Mouse (Mus musculus) spleen, postnatal 36 days (tissue): ENCODE data around the gene Ugt1a9.
A peak's percentile ranks its signal among the peaks of the same experiment; 100 is the strongest.
"Not testable (repeated sequence)": the region's sequence is repeated elsewhere in the genome, so short reads cannot be mapped to it uniquely, and the experiment has no call there.

Experiments
- DNase-seq, 2 experiments: peaks; one replicate each; pipeline ENCODE4 v3.0.0; 2022; ENCODE audit warnings: low spot score in 2 of 2, mixed read lengths in 1 of 2

Ugt1a9 gene

DNA sequence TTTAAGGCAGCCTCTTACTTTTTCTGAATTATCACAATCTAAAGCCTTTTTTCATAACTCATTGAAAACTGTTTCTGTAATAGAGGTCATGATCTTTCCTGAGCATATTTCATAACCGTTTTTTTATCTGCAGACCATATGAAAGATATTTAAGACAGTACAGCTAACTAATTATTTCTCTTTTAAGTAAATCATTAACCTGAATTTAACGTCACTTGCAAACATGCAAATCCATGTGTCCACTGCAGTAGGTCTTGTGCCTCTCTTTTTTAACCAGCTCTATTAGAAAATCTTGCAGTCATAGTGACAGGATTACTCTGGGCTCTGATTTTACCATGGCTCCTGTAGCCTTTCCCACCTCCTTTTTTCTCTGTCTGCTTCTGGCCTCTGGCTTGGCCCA, at the start of gene Ugt1a9:
Gene Ugt1a9, plus strand, starts transcription at position 306 of the 400 bp plus-strand sequence.
- DNase-seq, result no peak

DNA sequence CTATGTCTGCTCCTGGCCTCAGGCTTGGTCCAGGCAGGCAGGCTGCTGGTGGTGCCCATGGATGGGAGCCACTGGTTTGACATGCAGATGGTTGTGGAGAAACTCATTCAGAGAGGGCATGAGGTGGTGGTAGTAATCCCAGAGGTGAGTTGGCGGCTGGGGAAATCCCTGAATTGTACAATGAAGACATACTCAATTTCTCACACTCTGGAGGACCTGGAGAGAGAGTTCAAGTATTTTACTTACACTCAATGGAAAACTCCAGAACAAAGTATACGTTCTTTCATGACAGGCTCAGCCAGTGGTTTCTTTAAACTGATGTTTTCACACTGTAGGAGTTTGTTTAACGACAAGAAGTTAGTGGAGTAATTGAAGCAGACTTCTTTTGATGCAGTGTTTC, 45.4 kb upstream of the Ugt1a9 start:
- DNase-seq, result not testable (repeated sequence)

- DNase-seq, result not testable (repeated sequence)
Measured at GRCm38 (mm10) chr1:88043044-88043443, 27.6 kb upstream of the Ugt1a9 start.

DNA sequence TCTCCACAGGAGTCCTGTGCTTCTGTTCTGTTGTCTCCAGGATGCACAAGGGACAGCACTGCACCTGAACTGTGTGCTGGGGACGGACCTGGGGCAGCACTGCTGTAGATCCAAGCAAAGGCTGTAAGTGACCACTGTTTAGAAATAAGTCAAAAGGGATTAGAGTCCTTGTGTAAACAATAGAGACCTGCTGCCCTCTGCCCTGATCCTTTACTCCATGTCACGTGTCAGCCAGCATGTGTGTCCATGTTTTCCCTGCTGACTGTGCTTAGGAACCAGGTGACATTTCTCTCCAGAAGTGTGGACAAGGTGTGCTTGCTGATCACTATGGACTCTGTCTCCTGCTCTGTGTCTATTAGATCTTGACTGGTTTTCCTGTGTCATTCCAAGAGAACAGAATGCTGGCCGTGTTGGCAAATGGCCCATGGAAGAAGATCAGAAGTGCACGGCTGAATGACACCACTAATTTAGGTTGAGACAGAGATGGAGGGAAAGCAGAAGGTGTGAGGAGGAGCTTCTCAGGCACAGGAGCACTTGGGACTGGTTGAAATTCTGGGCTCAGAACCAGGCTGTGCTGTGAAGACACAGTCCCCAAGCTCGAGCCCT, 25.7 kb upstream of the Ugt1a9 start:
- DNase-seq, result not testable (repeated sequence)

GRCm38 (mm10) chr1:88047408-88047807, 23.2 kb upstream of the Ugt1a9 start:
- DNase-seq, result not testable (repeated sequence)

DNA sequence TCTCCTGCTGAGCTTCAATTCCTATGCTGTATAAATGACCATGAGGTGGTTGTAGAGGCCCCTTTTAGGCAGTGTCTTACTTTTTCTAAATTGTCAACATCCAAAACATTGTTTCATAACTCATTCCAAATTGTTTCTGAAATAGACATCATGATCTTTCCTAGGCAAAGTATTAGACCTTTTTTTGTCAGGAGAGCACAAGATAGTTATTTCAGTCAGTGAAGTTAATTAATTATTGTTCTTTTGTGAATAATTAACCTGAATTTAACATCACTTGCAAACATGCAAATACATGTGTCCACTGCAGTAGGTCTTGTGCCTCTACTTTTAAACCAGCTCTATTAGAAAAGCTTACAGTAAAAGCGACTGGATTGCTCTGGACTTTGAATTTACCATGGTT, 15.5 kb upstream of the Ugt1a9 start, which contains the start of gene Ugt1a10:
Gene Ugt1a10, plus strand, starts transcription at position 301 of the 400 bp plus-strand sequence.
- DNase-seq, result no peak

DNA sequence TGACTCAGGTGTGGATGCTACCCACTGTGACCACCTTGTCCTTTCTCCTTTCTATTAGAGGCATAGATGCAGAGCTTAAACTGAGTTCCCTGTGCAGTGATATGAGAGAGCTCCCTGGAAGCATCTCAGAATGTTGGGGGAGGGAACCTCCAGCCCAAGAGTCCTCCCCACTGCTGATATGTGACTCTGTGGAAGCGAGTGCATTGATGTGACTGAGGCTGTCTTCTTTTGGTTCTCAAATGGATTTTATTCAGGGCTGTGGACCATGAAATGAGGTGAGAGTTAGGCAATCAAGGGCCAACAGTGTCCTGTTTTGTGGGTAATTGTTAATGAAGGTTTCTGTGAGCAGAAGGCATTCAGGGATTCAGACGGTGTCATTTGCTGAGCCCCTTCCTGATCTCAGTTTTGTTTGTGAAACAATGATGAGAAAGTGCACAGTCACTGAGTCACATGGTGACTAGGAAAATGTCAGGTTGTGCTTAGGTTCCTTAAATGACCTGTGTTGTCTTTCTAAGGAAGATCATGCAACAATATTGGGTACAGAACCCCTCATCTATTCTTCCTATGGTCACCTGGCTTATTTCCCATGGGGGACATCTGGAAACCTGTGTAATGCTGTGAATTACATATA, 4.0 kb upstream of the Ugt1a9 start:
- DNase-seq, result not testable (repeated sequence)

- no peak for DNase-seq
Measured at GRCm38 (mm10) chr1:88070902-88071301, 302 bp downstream of the Ugt1a9 start.

DNA sequence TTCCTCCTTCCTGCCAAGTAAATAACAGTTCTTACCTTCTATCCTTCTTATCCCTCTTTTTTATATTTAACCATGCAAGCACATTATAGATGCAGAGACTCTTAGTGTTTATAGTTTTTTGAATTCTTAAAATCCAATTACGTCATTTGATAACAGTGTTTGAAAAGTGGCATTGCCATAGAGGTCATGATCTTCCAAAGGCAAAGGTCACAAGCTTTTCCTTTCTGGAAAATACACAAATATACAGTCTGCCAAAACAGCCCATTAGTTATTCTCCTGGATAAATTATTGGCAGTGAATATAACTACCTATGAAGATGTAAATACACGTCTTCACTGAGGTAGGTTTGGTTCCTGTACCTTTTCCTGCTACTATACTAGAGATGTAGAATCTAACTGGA, 3.9 kb downstream of the Ugt1a9 start:
- no peak for DNase-seq

DNA sequence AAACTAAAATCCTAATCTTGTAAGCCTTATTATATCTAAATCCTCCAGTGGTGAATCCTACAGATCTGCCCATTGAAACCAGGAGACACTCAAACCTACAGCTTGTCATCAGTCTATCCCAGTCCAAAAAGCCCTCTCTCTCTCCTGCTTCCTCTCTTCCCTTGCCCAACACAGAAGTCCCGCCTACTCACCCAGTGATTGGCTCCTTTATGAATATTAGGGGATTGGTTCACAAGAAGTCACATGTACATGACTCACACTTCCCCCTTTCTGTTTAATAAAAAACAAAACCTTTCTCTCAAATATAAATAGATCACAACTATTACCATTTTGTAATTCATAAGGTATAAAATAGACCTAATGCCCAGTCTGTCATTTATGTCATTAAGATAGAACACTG, 6.5 kb downstream of the Ugt1a9 start:
- no peak for DNase-seq

- no peak for DNase-seq
Measured at GRCm38 (mm10) chr1:88081670-88082069, 11.1 kb downstream of the Ugt1a9 start.

DNA sequence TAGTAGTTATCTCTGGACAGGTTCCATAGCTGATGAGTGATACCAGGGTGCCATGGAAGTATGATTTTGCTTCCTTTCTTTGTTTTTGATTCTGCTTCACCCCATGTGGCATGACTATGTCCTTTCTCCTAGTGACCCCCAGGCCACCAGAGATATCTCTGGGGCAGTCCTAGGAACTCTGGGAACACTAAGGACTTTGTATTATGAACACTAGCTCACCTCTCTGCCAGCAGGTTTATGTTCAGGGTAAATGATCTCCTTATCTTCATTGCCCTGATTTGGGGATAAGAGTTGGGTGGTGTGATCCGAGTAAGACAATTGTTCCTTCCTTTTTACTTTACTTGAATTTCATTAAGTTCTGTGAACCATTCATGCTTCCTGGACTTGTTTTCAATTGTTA, 15.5 kb downstream of the Ugt1a9 start:
- DNase-seq, result no peak

DNA sequence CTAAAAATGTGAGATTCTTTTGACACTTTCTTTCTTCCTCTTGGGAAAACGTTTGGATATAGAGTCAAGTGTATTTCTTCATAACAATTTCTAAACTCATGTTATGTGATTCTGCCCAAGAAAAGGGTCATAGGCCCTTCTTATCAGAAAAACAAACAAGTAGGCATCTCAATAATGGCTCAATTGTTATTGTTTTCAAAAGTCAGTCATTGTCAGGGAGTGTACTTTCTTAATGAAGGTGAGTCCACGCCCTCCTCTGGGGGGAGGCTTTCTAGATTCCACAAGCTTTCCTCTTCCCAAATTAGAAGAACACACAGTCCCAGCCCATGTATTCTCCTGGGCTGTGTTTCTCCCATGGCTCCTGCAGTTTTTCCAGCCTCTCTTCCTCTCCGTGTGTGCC, 16.9 kb downstream of the Ugt1a9 start, which contains the start of gene Ugt1a8:
Gene Ugt1a8, plus strand, starts transcription at position 301 of the 400 bp plus-strand sequence.
- DNase-seq, result no peak

- no peak for DNase-seq
Measured at GRCm38 (mm10) chr1:88092341-88092740, 21.7 kb downstream of the Ugt1a9 start.

DNA sequence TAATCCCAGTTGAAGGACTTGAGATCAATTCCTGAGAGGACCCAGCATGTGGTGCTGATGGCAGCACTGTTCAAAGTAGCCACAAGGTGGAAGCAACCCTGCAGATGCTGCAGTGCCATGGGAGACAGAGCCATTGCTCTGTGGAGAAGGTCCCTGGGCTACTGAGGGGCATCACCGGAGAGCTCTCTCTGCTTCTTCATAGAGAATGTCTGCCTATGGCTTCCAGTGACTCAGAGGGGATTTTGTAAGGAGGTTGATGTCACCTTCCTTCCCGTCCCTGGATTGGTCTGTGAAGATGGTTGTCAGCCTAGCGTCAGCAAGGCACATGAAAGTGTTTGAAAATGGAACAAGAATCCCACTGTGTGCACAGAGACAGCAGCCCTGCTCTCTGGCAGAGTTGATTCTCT, 23.7 kb downstream of the Ugt1a9 start:
- DNase-seq, result not testable (repeated sequence)

DNA sequence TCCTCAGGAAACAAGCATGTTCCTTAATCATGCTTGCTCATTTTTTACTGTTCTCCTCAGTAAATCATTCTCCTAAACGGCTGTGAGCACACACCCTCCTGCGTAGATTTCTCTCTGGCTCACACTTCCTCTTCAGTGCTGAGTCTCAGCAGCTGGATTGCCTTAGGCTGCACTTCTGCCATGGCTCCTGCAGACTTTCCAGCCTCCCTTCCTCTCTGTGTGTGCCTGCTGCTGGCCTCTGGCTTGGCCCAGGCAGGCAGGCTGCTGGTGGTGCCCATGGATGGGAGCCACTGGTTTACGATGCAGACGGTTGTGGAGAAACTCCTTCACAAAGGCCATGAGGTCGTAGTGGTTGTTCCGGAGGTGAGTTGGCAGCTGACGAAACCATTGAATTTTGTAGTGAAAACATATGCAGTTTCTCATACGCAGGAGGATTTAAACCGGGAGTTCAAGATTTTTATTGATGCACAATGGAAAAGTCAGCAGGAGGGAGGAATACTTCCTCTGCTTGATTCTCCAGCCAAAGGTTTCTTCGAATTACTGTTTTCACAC, 24.4 kb downstream of the Ugt1a9 start, which contains the start of gene Ugt1a7c:
Gene Ugt1a7c, plus strand, starts transcription at position 122 of the 552 bp plus-strand sequence.
- peak in 1 of 2 experiments; percentile 6 for DNase-seq

DNA sequence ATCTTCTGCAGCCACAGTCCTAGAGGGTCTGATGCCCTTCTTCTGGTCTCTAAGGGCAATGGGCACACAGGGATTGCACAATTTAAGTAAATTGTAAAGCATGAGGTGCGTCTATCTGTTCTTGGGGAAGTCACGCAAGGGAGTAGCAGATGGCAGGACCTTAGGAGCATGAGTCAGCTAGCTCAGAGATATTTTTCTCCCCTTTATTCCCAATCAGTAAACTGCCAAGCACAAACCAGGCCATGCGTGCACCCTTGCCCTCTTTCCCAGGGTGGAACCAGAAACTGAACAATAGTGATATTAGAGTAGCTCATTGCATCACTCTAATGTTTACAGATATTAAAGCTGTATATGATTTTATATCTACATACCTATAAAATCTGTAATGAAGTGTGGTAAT, 27.9 kb downstream of the Ugt1a9 start:
- not testable (repeated sequence) for DNase-seq

DNA sequence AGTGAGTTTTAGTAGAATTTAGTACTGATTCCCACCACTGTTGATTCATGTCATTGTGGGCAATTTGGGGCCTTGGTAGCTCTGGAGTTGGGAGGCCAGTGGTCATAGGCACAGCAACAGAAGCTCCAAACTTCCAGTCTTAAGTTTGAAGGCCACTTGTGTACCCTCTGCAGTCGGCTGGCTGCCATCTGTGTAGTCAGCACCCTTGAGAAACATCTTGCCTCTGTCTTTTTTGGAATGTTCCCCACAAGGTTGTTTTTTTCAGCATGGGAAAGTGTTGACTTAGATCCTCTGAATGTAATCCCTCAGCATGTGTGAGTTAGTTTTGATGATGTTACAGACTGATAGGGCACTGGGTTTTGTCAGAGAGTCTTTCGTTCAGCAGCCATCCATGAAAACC, 29.1 kb downstream of the Ugt1a9 start:
- not testable (repeated sequence) for DNase-seq

DNA sequence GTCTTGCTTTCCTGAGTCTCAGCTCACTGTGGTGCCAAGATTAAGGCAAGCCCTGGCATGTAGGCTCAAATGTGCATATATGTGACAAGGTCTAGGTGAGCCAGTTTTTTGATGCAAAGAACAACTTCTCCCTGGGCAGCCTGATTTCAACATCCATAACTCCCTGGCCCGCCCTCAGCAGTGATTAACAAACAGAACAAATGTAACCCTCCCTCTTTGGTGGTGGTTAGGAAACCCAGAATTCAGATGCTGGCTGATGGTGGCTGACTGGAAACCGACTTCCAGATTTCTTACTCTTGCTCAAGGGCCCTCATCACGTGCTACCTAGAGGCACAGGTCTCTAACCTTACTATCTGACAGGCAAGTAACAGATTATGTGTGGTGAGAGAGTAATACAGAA, 32.4 kb downstream of the Ugt1a9 start, which contains the start of gene Ugt1a6b:
Gene Ugt1a6b, plus strand, starts transcription at position 234 of the 400 bp plus-strand sequence.
- DNase-seq, result not testable (repeated sequence)

GRCm38 (mm10) chr1:88103697-88104468, 33.3 kb downstream of the Ugt1a9 start:
- not testable (repeated sequence) for DNase-seq

DNA sequence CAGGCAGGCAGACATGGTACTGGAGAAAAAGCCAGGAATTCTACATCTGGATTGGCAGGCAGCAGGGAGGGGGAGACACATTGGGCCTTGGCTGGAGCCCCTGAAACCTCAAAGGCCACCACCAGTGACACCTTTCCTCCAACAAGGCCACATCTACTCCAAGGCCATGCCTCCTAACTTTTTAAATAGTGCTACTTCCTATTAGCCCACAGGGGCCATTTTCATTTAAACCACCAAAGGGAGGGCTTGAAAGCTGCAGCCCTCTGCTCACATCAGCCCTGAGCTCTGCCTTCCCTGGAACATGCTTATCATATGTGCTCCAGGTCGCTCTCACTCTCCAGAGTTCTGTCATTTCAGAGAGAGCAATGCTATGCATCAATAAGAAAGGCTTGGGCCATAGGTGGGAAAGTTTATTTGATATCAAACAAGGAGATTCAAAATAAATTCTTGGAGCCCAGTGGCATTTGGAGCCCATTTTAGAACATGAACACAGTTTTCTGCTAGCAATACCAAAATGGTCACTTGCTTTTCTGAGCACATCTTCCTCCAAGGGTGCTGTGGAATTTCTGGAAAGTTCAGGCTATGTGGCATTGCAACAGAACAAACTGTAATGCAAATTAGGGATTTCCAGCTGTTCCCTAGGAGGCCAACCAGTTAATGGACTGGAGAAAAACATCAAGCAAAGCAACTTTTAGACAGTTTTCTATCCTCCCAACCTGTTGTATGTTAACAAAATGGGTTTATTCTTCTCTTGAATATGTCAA, 34.2 kb downstream of the Ugt1a9 start:
- DNase-seq, result no peak
